Mouse (Mus musculus) left cerebral cortex, adult 2 months (tissue): Measurements from ENCODE around the gene Elovl5. TPM values are rescaled to one million over a fixed set of nuclear protein-coding genes. Genes with fewer than 3 reads are reported as not detected.

ENCODE experiments used
- DNase-seq, 2 experiments: peaks; one replicate each; pipeline ENCODE4 v3.0.0; 2021 to 2022; ENCODE audit warnings: low spot score in 2 of 2, mixed read lengths in 1 of 2; ENCODE audit errors: extremely low spot score in 1 of 2
- H3K27ac ChIP-seq: fragments of 200-600 bp; 2 replicates; pipeline ENCODE4 v1.8.1; 2022
- H3K4me3 ChIP-seq: fragments of 200-600 bp; 2 replicates; pipeline ENCODE4 v1.8.1; 2022
- CTCF ChIP-seq: fragments of 200-600 bp; IDR thresholded peaks from 2 replicates; pipeline ENCODE4 v1.8.1; 2022; ENCODE audit warnings: antibody characterized with exemption, mild to moderate bottlenecking, moderate library complexity
- intact Hi-C: fragments of 180-260 bp; cut with DNase I; formaldehyde crosslinking; loops from one replicate; pipeline ENCODE4 v1.15.1; 2025
- total RNA-seq, 2 experiments: library from RNA; stranded (reverse); gene quantifications; 2 replicates each; pipeline ENCODE4 v1.2.3; 2021

Elovl5 gene
- total RNA-seq, 2 experiments from 2014 or later: 60.4 to 62.7 TPM

GRCm38 (mm10) chr9:77917622-77918131 lies 513 bp downstream of the Elovl5 start:
- H3K27ac ChIP-seq: peak overlapping the region; percentile 87
- DNase-seq: no peak
- intact Hi-C loops: loop anchor here (2.0 to 5.0 kb wide), 5 partner anchors 23 to 190 kb away; partner anchors contain the start of genes Fbxo9, Gclc and Ick
- no peak for TF ChIP-seq CTCF
- peak overlapping the region; percentile 81 for H3K4me3 ChIP-seq

DNA sequence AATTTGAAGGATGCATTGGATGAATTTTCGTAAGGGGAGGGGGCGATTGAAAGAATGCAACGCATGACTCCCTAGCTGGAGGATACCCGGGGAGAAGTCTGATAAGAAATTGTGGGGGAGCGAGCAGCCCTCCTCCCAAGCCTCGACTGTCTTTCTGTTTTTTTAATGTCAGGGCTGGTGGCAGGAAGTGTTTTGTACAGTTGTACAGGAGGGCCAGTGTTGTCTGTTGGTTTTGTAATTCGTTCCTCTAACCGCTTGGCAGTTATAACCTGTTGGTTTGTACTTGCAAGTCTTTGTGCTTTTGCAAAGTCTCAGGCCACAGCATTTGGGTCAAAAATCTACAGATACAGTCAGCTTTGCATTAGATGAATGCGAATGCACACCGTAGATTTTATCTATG lies 1.0 kb downstream of the Elovl5 start:
- no peak for DNase-seq
- peak overlapping the region; percentile 87 for H3K27ac ChIP-seq
- intact Hi-C loops: loop anchor here (2.0 to 5.0 kb wide), 3 partner anchors 23 to 189 kb away; partner anchors contain the start of genes Fbxo9, Gclc and Ick
- TF ChIP-seq CTCF: no peak
- H3K4me3 ChIP-seq: peak overlapping the region; percentile 81

- intact Hi-C loops: loop anchor here (2.0 to 5.0 kb wide), 3 partner anchors 22 to 188 kb away; partner anchors contain the start of genes Fbxo9, Gclc and Ick
- no peak for DNase-seq
- Histone ChIP-seq H3K4me3 (peak overlapping the region; percentile 81; the same call in 1 of the 2 replicates), H3K27ac (no peak overlapping the region)
- no peak for TF ChIP-seq CTCF
Observed at GRCm38 (mm10) chr9:77918961-77919670, 2.0 kb downstream of the Elovl5 start.

- Histone ChIP-seq H3K4me3 (no peak overlapping the region), H3K27ac (no peak overlapping the region)
- DNase-seq: no peak
- no peak for TF ChIP-seq CTCF
- intact Hi-C loops: no loop called here
Observed at GRCm38 (mm10) chr9:77920481-77920880, 3.3 kb downstream of the Elovl5 start.

DNA sequence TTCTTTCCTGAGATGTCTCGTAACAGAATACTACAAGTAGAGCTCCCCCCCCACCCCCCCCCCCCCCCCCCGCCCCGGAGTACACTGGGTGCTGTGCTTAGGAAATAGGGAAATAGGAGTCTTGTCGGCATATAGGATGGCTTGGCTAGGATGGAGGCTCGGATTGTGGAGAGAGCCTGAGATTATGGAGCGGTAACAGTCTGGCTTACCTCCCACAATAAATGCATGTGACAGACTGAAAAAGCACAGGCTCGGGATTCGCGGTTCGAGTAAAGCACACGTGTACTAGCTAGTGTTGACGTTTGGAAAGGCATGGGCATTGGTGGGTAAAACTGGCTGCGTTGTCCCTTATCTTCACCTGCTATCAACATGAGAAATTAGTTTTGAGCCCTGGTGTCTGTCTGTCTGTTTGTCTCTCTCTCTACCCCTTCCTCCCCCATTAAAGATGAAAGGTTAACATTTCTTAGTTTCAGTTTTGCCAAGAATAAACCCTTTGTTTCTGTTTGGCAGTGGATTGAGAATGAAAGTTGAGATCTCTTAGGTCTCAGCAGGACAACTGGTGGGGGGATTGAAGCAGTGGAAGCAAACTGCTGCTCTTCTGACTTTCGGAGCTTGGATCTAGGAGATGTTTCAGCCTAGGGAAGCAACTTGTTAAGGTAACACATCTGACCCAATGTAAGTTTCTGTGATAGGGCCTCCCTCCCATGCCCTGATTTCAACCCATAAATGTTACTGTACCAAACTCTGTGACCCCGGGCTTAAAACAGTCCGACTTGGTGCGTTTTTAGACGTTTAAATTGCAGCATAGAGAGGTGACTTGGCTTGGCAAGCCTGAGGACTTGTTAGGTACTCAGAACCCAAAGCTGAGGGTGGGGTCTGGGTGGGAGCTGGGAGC lies 4.4 kb downstream of the Elovl5 start:
- DNase-seq: no peak
- intact Hi-C loops: no loop called here
- Histone ChIP-seq H3K4me3 (peak overlapping the region; percentile 24; the same call in 1 of the 2 replicates), H3K27ac (no peak overlapping the region)
- TF ChIP-seq CTCF: no peak

DNA sequence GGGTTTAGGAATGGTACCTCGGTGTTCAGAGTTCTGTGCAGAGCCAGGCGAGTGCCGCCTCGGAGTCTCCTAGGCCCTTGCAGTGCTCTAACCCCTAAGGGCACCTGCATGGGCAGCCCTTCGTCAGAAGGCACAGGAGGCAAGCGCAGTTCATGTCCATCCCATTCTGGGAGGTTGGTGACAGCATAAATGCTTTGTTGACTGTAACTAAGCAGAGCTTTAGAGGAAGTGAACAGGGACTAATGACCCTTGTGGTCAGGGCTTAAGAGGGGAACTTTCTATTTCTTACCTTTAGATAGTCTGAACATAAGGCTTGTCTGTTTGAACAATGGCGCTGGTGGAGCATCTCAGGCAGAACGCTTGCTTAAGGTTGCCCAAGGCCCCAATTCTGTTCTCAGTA lies 6.6 kb downstream of the Elovl5 start:
- no peak overlapping the region for H3K27ac ChIP-seq
- no peak overlapping the region for H3K4me3 ChIP-seq
- no peak for DNase-seq
- intact Hi-C loops: no loop called here
- TF ChIP-seq CTCF: no peak

- H3K27ac ChIP-seq: no peak overlapping the region
- H3K4me3 ChIP-seq: no peak overlapping the region
- no peak for DNase-seq
- intact Hi-C loops: no loop called here
- no peak for TF ChIP-seq CTCF
Observed at GRCm38 (mm10) chr9:77924199-77924598, 7.0 kb downstream of the Elovl5 start.

- no peak for DNase-seq
- intact Hi-C loops: loop anchor here (2.0 kb wide), 1 partner anchor 29 kb away; no protein-coding TSS in a partner anchor
- no peak for TF ChIP-seq CTCF
- Histone ChIP-seq H3K27ac (no peak overlapping the region), H3K4me3 (no peak overlapping the region)
Observed at GRCm38 (mm10) chr9:77926151-77926550, 9.0 kb downstream of the Elovl5 start.

DNA sequence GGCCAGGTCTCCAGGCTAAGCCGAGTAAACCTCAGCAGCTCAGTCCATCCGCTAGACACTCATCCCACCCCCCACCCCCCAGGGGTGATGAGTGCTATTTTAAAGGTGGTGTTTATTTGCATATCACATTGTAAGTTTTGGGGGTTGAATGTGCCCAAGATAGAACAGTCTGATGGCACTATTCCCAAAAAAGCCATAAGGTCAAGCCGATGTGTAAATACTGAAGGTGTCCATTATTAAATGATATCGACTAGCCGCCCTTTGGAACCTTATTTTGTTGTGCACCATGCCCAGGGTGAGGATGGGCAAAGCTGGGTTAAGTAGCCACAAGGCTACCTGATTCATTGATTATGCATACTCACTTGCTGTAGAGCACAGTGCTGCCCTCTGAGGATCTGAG lies 9.7 kb downstream of the Elovl5 start:
- no peak for TF ChIP-seq CTCF
- no peak overlapping the region for H3K4me3 ChIP-seq
- no peak for DNase-seq
- no peak overlapping the region for H3K27ac ChIP-seq
- intact Hi-C loops: loop anchor here (2.0 kb wide), 1 partner anchor 28 kb away; no protein-coding TSS in a partner anchor

GRCm38 (mm10) chr9:77927431-77927830 lies 10.3 kb downstream of the Elovl5 start:
- no peak overlapping the region for H3K4me3 ChIP-seq
- no peak for DNase-seq
- TF ChIP-seq CTCF: no peak
- intact Hi-C loops: loop anchor here (2.0 kb wide), 1 partner anchor 27 kb away; no protein-coding TSS in a partner anchor
- no peak overlapping the region for H3K27ac ChIP-seq

DNA sequence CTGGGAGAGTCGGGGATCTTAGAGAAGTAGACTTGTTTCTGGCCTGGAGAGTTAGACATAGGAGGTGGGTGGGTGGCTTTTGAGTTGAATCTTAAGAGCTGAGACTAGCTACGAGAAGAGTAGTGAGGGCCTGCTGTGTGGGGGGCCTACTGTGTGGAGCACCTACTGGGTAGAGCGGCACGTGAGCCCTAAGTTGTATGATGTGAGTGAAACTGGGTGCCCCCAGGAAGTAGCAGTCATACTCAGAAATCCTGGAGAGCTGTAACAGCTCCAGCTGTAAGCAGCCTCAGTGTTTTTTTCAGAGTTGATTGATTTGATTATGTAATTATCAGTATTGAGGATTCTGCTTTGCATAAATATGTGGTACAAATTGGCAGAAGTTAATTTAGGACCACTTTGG lies 11.6 kb downstream of the Elovl5 start:
- Histone ChIP-seq H3K4me3 (no peak overlapping the region), H3K27ac (no peak overlapping the region)
- DNase-seq: no peak
- intact Hi-C loops: no loop called here
- no peak for TF ChIP-seq CTCF

- Histone ChIP-seq H3K4me3 (no peak overlapping the region), H3K27ac (no peak overlapping the region)
- TF ChIP-seq CTCF: no peak
- intact Hi-C loops: no loop called here
- no peak for DNase-seq
Observed at GRCm38 (mm10) chr9:77929296-77929695, 12.1 kb downstream of the Elovl5 start.
